Mouse (Mus musculus) lung, postnatal 36 days (tissue): ENCODE results near the gene Acp2.

Experiments used
- DNase-seq: peaks from one replicate; pipeline ENCODE4 v3.0.0; 2022; ENCODE audit warnings: mixed read lengths

The Acp2 gene

GRCm38 (mm10) chr2:91202222-91202971 is at the start of gene Acp2, which contains the start of gene Nr1h3:
Acp2 (plus strand) TSS chr2:91202885.
Nr1h3 (minus strand) TSS chr2:91202834.
- DNase-seq, result peak; percentile 94

DNA sequence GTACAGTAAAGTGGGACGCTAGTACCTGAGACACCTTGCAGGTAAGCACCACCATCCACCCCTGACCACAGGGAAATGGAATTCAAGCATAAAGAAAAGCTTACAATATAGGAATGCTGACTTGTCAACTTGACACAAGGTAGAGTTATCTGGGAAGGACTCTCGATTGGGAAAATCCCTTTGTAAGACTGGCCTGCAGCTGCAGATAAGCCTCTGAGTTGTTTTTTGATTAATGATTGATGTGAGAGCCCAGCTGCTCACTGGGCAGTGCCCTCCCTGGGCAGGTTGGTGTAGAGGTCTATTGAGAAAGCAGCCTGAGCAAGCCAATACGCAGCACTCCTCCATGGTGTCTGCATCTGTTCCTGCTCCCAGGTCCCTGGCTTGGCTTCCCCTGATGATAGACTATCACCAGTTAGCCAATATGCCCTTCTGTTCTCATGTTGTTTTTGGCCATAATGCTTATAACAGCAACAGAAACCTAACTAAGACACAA is 49.8 kb upstream of the Acp2 start:
- DNase-seq, result no peak

GRCm38 (mm10) chr2:91154091-91154490 is 48.6 kb upstream of the Acp2 start:
- DNase-seq, result no peak

DNA sequence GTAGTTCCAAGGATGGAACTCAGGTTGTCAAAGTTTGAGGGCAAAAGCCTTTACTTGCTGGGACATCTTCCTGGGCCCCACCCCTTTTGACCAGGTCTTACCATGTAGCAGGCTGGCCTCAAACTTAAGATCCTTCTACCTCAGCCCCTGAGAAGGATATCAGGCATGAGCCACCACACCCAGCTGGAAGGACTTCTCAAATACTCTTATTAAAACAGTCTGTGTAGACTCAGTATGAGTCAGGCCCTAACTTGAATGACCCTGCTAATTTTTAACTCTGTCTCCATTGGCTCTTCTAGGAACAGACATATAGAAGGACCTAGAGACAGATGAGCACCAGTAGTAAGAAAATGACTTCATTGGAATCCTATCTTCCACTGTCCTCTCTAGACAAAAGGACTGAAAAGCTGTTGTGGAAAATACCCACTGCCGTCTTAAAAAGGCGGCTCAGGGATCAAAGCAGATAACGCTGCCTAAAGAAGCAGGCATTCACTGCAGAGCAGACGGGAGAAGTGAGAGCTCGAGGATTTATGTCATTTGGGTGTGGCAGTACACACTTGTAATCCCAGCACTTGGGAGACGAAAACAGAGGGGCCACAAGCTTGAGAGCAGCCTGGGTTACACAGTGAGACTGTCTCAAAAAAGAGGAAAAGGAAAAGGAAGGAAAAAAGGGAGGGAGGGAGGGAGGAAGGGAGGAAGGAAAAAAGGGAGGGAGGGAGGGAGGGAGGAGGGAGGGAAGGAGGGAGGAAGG is 45.5 kb upstream of the Acp2 start:
- peak; percentile 22 for DNase-seq

DNA sequence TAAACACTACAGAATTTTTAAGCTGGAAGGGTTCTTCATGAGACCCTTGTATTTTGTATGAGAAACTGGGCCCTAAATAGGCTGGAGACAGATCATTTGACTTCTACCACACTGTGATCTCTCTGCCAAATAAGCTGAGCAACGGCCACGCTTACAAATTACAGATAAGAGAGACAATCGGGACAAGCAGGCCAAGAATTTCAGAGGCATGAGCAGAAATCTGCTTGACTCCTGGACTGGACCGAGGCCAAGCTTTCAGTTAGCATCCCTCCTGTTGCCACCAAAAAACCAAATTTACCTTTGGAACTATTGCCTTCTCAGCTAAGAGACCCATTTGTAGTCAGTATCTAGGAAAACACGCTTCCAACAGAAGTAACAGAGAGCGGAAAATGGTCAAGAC is 42.1 kb upstream of the Acp2 start:
- DNase-seq, result peak; percentile 52

- no peak for DNase-seq
Observed at GRCm38 (mm10) chr2:91162952-91163351, 39.7 kb upstream of the Acp2 start.

DNA sequence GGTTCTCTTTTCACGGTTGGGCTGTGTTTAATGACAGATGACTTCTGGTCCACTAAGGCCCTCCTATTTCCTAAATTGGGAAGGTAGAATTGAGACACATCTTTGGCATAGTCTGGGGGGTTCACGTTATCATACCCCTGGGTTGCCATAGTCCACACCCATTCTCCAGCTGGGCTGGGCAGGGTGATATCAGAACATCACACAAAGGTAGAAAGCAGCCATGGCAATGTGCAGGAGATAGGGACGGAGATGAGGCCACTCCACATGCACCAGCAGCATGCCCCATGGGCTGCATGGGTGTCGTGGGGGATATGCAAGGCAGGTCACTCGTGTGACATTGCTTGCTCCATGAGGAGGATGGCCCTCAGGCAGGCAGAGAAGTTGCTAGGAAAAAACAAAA is 39.2 kb upstream of the Acp2 start:
- DNase-seq, result no peak

GRCm38 (mm10) chr2:91164991-91165390 is 37.7 kb upstream of the Acp2 start:
- no peak for DNase-seq

DNA sequence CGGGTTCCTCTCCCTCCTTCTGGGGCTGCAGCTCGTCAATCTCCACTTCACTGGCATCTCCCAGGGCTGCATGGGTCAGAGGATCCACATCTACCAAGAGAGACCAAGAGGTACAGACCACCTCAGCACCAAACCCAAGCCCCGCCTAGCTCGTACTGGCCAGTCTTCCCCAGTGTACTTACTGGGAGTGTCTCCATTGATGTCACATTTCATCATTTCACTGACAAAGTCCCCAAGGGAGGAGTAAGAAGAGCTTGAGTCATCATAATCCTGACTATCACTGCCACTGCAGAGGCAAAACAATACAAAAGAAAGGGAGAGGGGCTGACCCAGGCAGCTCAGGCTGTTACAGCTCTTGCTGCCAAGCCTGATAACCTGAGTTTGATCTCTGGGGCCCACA is 35.1 kb upstream of the Acp2 start:
- DNase-seq, result no peak

DNA sequence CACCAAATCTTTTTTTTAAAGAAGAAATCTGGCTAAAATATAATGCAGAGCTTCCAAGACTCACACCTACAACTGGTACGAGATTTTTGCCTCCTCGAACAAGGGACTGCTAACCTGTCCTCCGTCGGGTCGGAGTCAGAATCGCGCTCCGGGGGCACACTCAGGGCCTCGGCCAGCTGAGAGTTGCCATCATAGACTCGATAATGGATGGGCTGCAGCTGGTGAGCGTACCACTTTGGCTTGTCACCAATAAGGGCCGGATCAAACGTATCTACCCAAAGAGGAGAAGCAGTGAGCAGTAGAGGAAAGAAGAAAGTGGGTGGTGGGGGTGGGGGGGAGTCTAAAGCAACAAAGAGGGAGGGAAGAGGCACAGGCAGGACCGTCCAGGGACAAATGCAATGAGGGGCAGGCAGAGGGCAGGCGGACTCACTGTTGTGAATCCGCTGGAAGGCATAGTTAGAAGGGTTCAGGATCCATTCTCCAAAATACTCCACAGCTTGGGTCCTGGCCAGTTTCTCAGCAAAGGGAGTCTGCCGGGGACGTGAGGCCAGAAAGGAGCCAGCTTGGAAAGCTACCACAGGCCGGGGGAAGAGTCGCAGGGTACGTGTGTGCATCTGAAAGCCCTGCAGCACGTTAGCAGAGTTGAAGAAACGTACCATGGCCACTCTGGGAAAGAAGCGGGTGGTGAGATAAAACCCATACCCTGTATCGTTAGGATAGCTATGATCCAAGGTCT is 32.9 kb upstream of the Acp2 start:
- no peak for DNase-seq

GRCm38 (mm10) chr2:91175490-91175889 is 27.2 kb upstream of the Acp2 start:
- no peak for DNase-seq

GRCm38 (mm10) chr2:91176234-91176633 is 26.5 kb upstream of the Acp2 start:
- DNase-seq, result no peak

- DNase-seq, result no peak
Observed at GRCm38 (mm10) chr2:91179825-91180224, 22.9 kb upstream of the Acp2 start.

DNA sequence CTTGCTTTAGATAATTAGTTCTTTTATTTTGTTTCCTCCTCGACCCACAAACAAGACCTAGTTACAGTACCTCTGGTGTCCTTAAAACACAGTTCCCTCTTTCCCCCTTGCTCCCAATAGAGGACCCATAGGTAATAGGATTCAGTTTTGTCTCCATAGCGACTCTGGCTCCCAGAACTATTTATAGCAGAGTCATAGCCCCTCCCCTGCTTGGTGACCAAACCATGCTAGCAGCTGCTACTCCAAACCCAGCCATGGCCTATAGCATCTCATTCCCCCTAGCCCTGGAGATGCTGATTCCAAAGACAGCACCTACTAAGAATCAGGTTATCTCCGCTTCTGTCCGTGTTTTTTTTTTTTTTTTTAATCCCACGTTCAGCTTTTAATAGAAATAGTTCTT is 22.0 kb upstream of the Acp2 start:
- no peak for DNase-seq

DNA sequence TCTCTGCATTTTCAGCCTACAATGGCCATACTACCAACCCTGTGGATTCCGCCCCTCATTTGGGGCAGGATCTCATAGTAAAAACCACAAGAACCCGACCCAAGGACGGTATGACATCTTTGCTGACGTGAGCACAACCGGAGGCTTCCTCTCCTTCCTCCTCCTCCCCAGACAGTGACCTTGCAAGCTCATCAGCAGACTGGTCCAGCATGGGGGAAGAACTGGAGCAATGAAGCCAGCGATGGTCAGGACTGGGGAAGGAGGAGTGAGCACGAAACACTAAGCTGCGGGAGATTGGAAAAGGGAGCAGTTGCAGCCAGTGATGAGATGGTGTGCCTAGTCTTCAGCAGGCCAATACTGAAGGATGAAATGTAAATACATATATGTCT is 20.7 kb upstream of the Acp2 start:
- DNase-seq, result no peak

DNA sequence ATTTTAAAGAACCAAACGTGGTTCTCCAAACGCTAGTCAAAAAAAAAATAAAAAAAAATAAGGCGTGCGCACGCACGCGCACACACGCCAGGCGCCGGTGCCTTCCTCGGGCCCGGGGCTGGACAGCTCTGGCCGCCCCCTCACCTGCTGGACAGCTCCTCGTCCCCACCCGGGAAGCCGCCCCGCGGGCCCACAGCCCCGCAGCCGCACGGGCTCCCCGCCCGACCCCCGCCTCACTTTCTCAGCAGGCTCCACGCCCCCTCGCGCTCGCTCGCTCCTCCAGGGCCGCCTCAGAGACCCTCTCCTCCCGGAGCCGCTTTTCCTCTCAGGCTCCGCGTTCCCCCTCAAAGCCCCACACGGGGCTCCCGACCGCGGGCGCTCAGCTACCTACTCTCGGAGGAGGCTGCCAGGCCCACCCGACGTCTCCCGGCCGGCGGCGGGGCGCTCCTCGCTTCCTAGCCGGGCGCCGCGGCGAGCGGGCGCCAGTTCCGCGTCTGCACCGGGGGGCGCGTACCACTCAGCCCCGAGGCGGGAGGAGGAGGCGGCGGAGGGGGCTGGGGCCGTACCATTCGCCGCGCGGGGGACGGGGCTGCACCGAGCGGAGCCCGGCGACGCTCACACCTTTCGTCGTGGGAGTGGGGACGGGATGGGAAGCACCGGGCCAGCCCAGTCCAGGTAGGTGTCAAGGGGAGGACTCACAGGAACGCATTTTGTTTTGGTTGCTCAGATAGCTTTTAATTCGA is 20.1 kb upstream of the Acp2 start:
- DNase-seq, result peak; percentile 70

GRCm38 (mm10) chr2:91183148-91183513 is 19.6 kb upstream of the Acp2 start:
- DNase-seq, result peak; percentile 99

DNA sequence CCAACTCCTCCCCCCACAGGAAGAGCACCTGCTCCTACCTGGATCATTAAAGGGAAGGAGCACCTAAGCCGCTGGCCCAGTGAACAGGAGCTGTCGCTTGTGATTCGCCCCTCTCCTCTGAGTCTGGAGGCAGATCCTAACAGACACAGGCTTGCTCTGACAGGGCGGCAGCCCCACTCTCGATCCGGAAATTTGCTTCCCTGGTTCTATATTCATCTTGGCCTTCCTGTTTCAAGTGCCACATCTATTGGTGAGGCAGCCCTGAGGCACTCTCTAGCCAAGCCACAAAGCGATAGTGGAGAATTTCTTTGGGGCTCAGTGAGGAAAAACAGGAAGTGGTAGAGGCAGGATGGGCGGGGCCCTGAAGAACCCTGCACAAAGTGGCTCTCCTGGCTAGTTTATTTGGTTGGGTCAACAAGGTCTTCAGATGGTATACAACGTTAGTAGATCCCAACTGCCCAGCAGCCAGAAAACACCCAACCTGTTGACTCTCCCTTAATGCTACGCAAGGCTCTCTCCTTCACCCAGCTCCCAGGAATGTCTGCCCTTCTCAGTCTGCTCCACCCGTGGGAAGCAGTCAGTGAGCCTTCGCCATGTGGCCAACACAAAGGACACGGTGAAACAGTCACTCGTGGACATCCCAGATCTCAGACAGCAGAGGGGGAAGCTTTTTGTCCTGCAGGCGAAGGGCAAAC is 18.8 kb upstream of the Acp2 start, which contains the start of gene Madd:
Gene Madd, minus strand, starts transcription at position 127 of the 695 bp plus-strand sequence.
- peak; percentile 90 for DNase-seq

- no peak for DNase-seq
Observed at GRCm38 (mm10) chr2:91186208-91186607, 16.5 kb upstream of the Acp2 start.

DNA sequence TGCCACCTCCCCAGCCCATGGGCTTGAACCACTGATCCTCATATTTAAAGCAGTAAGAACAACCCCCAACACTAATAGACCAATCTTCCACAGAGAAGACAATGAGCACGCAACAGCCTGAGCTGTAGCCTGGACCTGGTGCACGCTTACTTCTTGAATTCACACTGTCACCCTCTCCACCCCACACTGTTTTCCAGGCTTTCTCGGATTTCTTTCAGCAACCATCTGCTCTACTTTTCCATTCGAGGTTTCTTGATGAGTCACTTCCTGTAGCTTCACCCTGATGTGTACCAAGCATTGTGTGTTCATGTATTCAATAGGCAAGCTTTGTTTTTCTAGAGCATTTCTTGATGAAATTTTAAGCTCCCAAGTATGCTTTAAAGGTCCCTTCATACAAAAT is 15.3 kb upstream of the Acp2 start:
- no peak for DNase-seq

- DNase-seq, result no peak
Observed at GRCm38 (mm10) chr2:91190501-91190900, 12.2 kb upstream of the Acp2 start.
